Mouse (Mus musculus): ENCODE measurements around the gene Vps35l.

Vps35l gene

GRCm38 (mm10) chr7:118824451-118824850 lies 84.4 kb downstream of the Vps35l start:
- no peak for DNase-seq

- DNase-seq: no peak
These were observed 88.0 kb downstream of the Vps35l start for GRCm38 (mm10) chr7:118827975-118828416.

- DNase-seq: no peak
These were observed 97.9 kb downstream of the Vps35l start for GRCm38 (mm10) chr7:118837901-118838300.

DNA sequence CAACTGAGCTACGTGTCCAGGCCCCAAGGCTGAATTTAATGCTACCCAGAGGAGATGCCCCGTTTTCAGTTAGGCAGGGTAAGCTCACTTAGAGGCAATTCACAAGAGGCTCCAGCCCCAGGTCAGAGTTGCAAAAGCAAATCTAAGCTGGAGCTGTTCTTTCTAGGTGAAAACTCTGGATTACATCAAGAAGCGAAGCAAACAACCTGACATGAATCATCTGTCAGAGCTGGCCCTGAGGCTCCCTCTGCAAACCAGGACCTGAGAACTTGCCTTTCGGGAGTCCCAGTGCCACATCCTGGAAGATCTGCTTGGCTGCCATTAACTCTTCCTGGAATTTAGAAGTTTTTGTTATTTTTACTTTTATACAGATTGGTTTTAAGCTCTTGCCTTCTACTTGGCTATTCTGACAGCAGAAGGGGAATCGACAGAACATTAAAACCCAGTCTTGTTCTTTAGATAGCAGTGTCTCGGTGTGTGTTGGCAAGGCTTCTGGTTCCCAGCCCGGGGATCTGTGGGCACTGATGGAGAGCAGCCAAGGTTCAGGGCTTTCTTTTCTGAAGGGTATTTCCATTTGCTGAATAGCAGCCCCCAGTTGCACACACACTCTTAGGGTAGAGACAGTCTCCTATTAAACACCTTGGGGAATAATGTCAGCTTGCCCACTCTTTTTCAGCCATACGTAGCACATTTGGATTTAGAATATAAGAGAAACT lies 101.2 kb downstream of the Vps35l start:
- no peak for DNase-seq

- no peak for DNase-seq
These were observed 101.8 kb downstream of the Vps35l start for GRCm38 (mm10) chr7:118841796-118842195.

GRCm38 (mm10) chr7:118842938-118843337 lies 102.9 kb downstream of the Vps35l start:
- no peak for DNase-seq

DNA sequence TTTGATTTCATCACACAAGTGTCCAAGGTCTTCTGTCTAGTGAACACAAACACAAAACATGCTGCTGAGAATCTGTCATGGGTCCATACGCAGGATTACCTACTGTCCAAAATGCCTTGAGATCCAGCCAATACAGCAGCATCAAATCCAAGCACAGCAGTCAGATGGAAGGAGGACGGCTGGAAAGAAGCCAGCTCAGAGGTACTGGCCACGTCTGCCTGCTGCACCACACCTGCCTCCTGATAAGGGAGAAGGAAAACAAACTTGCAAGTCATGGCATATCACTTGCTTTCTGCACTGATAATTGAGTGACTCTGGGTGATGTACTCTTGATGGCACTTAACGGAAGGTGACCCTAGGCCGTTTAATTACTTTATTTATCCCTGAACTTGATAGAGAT lies 105.1 kb downstream of the Vps35l start:
- DNase-seq: no peak

GRCm38 (mm10) chr7:118846329-118846728 lies 106.3 kb downstream of the Vps35l start:
- no peak for DNase-seq

GRCm38 (mm10) chr7:118848796-118849195 lies 108.8 kb downstream of the Vps35l start:
- DNase-seq: no peak

DNA sequence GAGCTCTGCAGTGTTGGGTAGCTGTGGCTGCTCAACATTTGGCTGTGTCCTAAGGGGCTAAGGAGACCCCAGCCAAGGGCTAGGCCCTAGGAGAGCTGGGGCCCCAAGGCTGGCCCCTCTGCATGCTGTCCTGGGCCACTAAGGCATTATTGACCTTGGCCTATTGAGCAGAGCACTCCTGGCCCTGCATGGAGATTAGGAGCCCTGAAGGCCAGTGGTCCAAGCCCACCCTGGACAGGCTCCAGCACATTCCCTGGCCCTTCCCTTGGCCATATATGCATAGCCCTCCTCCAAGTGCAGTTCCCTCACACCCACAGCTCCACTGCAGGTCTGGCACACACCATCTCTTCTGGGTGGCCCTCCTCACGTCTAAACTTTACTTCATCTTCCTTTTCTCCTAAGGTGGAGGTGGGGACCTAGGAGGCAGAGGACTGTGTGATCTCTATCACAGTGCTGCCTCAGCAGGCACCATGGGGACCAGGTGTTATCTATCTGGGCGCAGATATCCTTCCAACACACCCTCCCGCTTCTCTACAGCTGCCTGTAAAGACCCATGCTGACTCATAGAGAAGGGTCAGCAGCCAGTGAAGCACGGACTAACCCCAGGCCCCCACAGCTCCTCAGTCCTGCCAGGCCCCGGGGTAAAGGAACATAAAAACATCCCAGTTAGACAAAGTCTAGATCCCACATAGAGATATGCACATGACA lies 109.7 kb downstream of the Vps35l start:
- DNase-seq: no peak

- no peak for DNase-seq
These were observed 110.8 kb downstream of the Vps35l start for GRCm38 (mm10) chr7:118850676-118851290.

DNA sequence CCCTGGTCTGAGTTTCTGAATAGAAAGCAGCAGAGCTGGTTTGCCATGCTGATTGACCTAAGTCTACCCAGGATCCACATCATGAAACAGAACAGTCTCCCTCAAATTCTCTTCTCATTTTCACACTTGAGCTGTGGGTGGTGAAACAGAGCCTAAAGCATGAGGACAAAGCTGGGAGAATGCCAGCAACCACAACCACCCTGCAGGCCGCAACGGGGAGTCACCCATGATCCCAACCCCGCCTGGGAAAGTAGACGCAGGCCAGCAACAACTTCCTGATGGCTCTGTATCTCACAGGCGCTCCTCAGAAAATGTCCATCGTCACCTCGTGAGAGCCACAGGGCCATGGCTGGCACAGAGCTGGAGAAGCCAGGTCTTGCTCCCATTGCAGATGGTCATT lies 111.5 kb downstream of the Vps35l start:
- no peak for DNase-seq

- DNase-seq: no peak
These were observed 112.6 kb downstream of the Vps35l start for GRCm38 (mm10) chr7:118852611-118853010.

DNA sequence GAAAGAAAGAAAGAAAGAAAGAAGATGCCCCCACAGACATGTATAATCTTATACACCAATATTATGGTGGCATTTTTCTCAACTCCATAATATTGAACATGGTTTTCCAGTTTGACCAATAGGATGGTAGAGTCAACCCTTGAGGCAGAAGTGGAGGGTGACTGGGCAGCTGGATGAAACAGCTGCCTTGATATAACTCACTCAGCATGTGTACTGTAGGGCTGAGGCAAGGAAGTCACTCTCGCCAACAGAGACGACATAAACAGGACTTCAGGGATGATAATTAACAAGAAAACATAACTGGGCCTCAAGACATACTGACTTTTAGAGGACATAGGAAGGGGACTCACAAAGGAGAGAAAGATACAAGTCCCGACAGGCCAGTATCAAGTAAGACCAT lies 114.6 kb downstream of the Vps35l start:
- DNase-seq: no peak

DNA sequence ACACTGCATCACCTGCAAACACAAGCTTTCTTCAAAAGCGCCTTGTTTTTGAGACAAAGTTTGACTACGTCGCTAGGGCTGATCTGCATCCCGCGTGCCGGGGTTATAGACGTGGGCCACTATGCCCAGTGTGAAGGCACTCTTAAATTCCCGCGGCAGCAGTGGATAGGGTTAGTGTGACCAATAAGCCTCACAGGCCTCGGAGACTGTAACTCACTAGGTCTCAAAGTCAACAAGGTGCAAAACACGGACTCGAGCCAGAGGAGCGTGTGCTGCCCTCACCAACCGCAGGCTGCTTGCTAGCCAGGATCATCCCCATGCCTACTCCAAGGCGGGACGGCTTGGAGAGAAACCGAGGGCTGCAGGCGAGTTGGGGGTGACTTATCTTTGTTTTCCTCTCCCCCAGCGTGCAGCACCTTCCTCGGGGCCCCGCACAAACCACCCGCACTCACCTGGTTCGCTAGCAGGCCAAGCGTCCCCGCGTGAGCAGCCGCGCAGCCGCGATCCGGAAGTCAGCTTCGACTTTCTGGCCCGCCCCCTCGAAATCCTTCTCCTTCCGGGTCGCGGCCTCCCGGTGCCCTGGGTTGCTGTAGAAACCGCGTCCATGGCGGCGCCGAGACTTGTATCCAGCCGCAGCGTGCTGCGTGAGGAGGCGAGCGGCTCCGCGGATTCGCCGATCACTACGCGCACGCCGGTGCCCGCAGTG lies 115.3 kb downstream of the Vps35l start, which contains the start of gene Iqck:
Gene Iqck (plus strand): TSS at position 582 of the 706 bp plus-strand sequence.
- peak; percentile 92 for DNase-seq

DNA sequence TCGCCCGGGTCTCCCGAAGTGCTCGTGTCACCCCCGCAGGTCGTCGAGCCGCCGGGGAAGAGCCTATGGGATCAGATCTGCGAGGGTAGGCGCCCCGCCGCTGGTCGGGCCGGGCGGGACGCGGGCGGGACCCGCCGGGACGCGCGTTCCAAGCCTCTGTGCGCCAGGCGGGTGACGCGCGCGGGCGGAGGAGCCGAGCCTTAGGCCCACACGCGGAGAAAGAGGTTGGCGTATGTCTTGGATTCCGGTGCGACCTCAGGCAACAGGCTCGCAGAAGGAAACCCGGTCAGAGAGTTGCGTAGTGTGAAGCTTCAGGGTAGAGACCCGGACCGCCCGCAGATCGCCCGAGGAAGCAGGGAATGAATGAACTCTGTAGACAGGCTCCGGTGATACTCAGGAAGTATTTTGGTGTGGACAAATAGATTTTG lies 115.9 kb downstream of the Vps35l start, which contains the start of gene Knop1:
Gene Knop1 (minus strand): TSS at position 378 of the 428 bp plus-strand sequence.
- no peak for DNase-seq

GRCm38 (mm10) chr7:118858640-118859039 lies 118.6 kb downstream of the Vps35l start:
- DNase-seq: no peak

DNA sequence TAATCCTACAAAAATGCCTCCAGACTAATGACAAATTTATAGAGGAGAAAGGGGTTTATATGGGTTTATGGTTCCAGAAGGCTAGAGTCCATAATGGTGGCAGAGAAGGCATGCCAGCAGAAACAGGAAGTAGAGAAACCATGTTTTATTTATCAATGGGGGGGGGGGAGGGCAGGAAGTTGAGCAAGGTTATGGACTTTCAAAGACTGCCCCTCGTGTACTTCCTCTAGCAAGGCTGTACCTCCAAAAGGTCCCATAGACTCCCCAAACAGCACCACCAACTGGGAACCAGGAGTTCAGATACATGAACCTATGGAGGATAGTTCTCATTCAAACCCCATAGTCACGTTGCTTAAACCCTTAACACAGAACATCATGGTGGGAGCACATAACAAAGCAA lies 125.3 kb downstream of the Vps35l start:
- no peak for DNase-seq

- DNase-seq: no peak
These were observed 139.5 kb downstream of the Vps35l start for GRCm38 (mm10) chr7:118879466-118880029.

DNA sequence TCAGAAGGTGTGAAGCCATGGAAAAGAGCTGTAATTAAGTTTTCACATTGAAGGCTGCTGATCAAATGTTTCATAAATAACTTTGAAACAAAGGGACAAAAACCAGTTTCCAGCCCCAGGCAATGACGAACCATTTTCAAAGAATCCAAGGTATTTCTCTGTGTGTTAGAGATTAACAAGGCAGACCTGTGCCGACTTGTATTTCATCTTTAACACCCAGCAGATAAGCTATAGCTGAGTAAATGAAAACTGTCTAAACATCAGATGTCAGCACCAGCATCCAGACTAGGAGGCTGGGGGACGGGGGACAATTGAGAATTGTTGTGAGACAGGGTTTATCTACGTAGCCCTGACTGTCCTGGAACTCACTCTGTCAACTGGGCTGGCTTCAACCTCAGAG lies 143.9 kb downstream of the Vps35l start:
- DNase-seq: no peak

DNA sequence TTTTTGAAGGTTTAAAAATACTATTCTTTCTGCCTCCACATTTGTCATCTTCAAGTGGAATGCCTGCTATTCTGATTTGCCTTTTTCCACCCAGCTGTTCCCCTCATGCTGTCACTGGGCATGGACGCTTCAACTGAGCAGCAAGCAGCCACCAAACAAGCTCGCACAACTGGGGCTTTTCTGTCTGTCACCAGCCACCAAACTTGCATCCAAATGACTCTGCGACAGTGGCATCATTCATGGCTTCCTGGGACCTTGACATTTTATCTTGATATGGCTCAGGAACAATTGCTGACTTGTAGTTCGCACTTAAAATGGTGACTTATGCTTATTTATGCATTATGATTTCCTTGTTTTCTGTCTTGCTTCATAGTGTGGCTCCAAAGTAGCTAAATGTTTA lies 144.9 kb downstream of the Vps35l start:
- no peak for DNase-seq

GRCm38 (mm10) chr7:118887303-118888055 lies 147.5 kb downstream of the Vps35l start:
- DNase-seq: no peak

All from thymus, postnatal 14 days (tissue).